Mouse (Mus musculus) E14TG2a.4 (cell line): ENCODE measurements around the gene Tctn1.

Experiments
- CTCF ChIP-seq: conservative IDR thresholded peaks from 2 replicates; pipeline ENCODE4 v1.5.1; 2014; ENCODE audit warnings: low read length
- POU5F1 ChIP-seq: IDR thresholded peaks from 2 replicates; pipeline ENCODE4 v1.6.1; 2014; ENCODE audit warnings: low read length, borderline replicate concordance

DNA sequence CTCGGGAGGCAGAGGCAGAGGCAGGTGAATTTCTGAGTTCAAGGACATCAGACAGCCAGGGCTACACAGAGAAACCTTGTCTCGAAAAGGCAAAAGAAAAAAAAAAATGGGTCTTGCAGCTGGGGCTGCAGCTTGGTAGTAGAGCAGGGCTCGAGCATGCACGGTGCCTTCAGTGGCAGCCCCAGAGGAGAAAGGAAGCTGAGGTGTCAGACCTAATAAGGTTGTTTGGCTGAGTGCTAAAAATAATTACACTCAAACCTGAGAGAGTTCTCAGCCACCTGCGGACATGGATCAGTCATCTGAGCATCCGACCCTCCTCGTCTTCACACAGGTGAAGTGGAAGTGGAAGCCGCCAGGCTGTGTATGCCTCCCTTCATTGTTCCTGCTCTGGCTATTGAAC is 46.4 kb upstream of the Tctn1 start:
- TF ChIP-seq CTCF (no peak), POU5F1 (no peak)
